Mouse (Mus musculus) cortical plate, adult 2 months (tissue): ENCODE results near the gene A030003K21Rik. TPM values are rescaled to one million over a fixed set of nuclear protein-coding genes. Genes with fewer than 3 reads are reported as not detected.
A peak's percentile ranks its signal among the peaks of the same experiment; 100 is the strongest.
"Not testable (repeated sequence)": the region's sequence is repeated elsewhere in the genome, so short reads cannot be mapped to it uniquely, and the experiment has no call there.

Source experiments
- H3K27ac ChIP-seq: fragments of 200-500 bp; 2 replicates; pipeline ENCODE4 v1.5.1; 2012; ENCODE audit warnings: low read length, control low read depth, inconsistent platforms; ENCODE audit not compliant: insufficient read depth
- H3K4me1 ChIP-seq: fragments of 200-500 bp; 2 replicates; pipeline ENCODE4 v1.6.1; 2011; ENCODE audit warnings: low read length; ENCODE audit not compliant: control insufficient read depth, insufficient read depth
- H3K4me3 ChIP-seq: fragments of 200-500 bp; 2 replicates; pipeline ENCODE4 v1.5.1; 2011; ENCODE audit warnings: mild to moderate bottlenecking, low read length, control low read depth; ENCODE audit not compliant: insufficient read depth
- CTCF ChIP-seq: fragments of 200-500 bp; IDR thresholded peaks from 2 replicates; pipeline ENCODE4 v1.5.1; 2011; ENCODE audit warnings: mild to moderate bottlenecking, control low read depth, low read length; ENCODE audit not compliant: insufficient read depth; ENCODE audit errors: extremely low read depth
- POLR2A ChIP-seq: fragments of 200-500 bp; IDR thresholded peaks from 2 replicates; pipeline ENCODE4 v1.6.1; 2011; ENCODE audit warnings: mild to moderate bottlenecking, low read length, control low read depth; ENCODE audit not compliant: insufficient read depth; ENCODE audit errors: extremely low read depth
- polyA plus RNA-seq: library from polyadenylated mRNA; depleted of rRNA; stranded (reverse); fragments of >200 nt; gene quantifications from 2 replicates; pipeline ENCODE4 v1.2.3, GENCODE M21; 2012; rRNA removed

The A030003K21Rik gene
- polyA plus RNA-seq = not detected in 2 replicates

DNA sequence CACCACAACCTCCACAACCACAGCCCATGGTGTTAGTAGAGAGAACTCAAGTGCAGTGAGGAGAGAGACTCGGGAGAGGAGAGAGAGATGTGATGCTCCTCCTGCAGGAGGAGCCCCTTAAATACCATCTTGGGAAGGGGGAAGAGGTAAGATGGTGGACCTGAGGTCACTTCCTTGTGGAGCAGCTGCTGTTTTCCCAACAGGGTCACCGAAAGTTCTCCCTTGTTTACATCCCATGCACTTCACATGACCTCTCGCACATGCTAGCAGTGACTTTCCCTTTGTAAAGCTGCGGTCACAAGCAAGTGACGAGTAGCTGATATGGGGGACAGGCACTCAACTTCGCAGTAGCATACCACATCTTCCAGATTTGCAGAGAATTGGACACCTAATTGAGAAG, at the start of gene A030003K21Rik:
A030003K21Rik (minus strand) TSS at position 94 of the 400 bp plus-strand sequence.
- not testable (repeated sequence) for H3K4me1 ChIP-seq, H3K4me3 ChIP-seq, H3K27ac ChIP-seq

DNA sequence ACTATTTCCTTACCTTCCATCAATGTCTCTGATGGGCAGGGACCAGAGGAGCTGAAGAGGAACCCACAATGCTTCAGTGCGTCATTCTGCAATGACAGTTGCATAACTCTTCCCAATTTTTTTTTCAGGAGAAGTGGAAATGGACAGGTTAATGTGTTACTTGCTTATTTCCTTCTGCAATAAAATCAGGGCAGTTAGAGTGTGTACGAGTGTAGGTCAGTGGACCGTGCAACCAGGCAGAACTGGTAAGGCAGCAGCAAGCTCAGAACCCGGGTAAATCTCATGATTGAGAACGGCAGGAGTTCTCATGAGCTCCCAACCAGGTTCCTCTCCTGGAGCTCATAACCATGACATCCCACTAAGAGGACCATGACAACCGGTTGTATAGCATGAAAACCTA, 48.9 kb upstream of the A030003K21Rik start:
- Histone ChIP-seq H3K4me3 (no peak overlapping the region), H3K4me1 (0 out of 2 replicates have a peak, but pooled peaks cover 1% of the 10 kb centered on the region), H3K27ac (no peak overlapping the region)
- TF ChIP-seq POLR2A (no peak), CTCF (no peak)

DNA sequence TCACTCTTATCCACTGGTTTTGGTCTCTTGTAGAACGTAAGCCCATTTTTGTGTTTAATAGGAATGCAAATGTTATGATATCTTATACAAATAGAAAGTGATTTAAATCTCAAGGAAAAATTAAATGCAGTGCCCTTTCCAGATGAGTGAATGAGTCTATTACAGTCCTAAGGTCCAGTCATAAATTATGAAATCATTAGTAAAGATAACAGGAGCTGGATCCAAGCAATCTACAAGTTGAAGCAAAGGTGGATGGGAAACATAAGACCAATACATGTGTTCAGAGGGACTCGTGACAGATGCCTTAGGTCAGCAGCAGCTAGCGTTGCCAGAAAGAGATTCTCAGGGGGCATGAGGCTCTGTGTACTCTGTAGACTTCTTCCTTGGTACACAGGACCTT, 48.4 kb upstream of the A030003K21Rik start:
- TF ChIP-seq POLR2A = no peak
- no peak for TF ChIP-seq CTCF
- Histone ChIP-seq H3K4me3 (no peak overlapping the region), H3K4me1 (0 out of 2 replicates have a peak, but pooled peaks cover 1% of the 10 kb centered on the region), H3K27ac (no peak overlapping the region)

DNA sequence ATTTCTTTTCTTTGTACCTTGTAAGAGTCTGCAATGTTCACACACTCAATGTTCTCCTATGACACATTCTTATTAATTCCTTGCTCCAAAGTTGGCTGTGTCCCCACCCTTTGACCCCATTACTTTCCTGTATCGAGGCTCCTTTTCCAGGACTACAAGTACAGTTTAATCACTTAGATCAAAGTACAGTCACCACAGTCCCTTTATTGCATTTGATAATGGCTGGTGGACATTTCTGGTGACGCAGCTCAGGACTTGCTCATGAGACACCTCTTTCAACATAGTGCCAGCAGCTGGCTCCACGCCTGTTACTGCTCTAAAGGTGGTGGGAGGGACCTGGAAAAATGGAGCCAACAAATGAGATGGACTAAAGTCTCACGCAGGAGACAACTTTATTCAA, 47.9 kb upstream of the A030003K21Rik start:
- H3K27ac ChIP-seq = no peak overlapping the region
- no peak for TF ChIP-seq POLR2A
- TF ChIP-seq CTCF = no peak
- 0 out of 2 replicates have a peak, but pooled peaks cover 1% of the 10 kb centered on the region for H3K4me1 ChIP-seq
- H3K4me3 ChIP-seq = no peak overlapping the region

DNA sequence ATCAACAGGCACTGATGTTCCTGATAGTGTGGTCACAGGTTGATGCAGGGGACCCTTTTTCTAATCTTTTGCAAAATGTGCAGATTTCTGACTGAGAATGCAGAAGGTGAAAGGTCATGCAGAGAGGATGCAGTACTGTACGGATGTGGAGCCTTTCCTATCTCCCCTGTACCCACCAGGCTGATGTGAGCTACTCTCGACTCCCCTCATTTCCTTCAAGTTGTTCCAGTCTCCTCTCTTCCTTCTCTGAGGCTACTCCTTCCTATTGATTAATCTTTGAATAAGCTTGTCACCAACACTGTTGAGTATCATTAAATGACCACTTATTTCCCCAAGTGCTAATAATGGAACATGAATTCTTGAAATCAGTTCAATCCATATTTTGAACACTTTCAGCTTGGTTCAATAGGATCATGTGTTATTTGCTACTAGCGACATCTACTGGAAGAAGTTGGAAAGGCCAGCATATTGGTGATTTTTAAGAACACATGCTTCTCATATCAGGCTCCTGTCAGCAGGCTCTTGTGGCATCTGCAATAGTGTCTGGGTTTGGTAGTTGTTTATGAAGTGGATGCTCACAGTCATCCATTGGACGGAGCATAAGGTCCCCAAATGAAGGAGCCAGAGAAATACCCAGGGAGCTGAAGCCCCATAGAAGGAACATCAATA, 44.5 kb upstream of the A030003K21Rik start:
- Histone ChIP-seq H3K4me3 (no peak overlapping the region), H3K27ac (no peak overlapping the region), H3K4me1 (0 out of 2 replicates have a peak, but pooled peaks cover 1% of the 10 kb centered on the region)
- TF ChIP-seq CTCF (peak; percentile 46), POLR2A (no peak)

DNA sequence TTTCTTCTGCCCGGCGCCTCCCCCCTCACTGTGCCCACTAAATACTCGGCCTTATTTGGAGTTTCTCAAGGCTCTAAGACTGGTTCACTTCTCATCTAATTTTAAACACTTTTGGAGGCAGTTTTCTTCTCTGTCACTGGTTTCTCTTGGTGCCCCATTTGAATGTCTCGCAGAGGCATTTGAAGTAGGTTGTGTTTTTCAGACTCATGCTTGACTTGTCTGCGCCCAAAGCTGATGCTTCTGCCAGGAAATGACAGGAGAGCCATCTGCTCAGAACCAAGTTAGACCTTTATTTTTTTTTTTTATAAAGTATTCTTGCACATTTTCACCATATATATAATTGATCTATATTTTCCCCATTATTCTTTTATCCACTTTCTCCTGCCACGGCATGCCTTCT, 43.5 kb upstream of the A030003K21Rik start:
- 0 out of 2 replicates have a peak, but pooled peaks cover 1% of the 10 kb centered on the region for H3K4me1 ChIP-seq
- no peak for TF ChIP-seq CTCF
- TF ChIP-seq POLR2A = no peak
- H3K4me3 ChIP-seq = no peak overlapping the region
- H3K27ac ChIP-seq = no peak overlapping the region

DNA sequence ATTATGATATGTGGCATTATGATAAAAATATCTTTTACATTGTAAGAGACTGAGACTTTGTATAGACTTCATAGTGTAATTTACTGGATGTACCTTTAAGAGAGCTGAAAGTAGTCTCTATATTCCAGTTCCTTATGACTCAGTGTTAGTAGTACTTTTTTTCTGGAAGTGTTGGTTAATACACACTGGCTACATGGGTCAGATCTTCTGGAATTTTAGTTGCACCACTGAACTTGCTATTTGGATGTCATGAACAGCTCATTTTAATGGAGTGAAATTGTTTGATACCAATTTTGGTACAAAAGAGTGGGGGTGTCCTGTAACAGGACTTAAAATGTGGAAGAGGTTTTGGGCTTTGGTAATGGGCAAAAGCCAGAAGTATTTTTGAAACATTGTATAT, 34.7 kb upstream of the A030003K21Rik start:
- no peak for TF ChIP-seq POLR2A
- TF ChIP-seq CTCF = no peak
- Histone ChIP-seq H3K4me1 (no peaks in the 10 kb centered on the region), H3K4me3 (no peak overlapping the region), H3K27ac (no peak overlapping the region)

DNA sequence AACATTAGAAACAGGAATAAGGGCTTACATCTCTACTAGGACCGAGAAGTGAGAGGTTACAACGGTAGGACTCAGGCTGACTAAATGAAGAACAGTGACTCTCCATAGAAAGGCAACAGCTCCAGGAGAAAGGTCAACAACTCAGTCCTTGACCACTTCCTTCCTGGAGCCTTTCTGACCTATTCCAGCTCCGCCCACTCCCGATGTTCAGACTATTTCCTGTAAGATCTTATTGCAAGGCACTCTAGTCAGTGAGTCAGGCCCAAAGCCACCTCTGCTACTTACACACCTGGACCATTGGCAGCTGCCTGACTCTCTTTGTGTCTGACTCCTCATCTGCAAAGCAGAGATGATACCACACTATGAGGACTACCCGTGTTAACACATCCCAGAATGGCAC, 32.6 kb upstream of the A030003K21Rik start:
- H3K4me1 ChIP-seq = no peaks in the 10 kb centered on the region
- TF ChIP-seq POLR2A (no peak), CTCF (no peak)
- H3K4me3 ChIP-seq = no peak overlapping the region
- no peak overlapping the region for H3K27ac ChIP-seq

DNA sequence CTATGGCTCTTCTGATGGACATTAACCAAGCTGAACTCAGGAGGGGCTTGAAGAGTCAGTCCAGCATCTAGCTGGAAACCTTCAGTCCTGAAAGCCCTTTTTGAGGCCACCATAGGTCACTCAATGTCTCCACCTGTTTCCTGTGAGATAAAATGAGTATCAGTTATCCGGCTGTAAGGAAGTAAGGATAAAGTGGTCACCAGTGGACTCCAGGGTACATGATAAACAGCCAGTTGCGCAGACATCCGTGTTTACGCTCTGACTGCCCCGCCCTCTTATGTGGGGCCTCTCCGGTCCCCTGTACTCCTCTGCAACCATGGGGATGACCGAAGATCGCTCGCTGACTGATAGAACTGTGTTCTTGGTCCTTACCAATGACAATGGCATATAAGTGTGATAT, 31.2 kb upstream of the A030003K21Rik start:
- no peaks in the 10 kb centered on the region for H3K4me1 ChIP-seq
- no peak for TF ChIP-seq POLR2A
- TF ChIP-seq CTCF = no peak
- peak overlapping the region; percentile 90 for H3K27ac ChIP-seq

DNA sequence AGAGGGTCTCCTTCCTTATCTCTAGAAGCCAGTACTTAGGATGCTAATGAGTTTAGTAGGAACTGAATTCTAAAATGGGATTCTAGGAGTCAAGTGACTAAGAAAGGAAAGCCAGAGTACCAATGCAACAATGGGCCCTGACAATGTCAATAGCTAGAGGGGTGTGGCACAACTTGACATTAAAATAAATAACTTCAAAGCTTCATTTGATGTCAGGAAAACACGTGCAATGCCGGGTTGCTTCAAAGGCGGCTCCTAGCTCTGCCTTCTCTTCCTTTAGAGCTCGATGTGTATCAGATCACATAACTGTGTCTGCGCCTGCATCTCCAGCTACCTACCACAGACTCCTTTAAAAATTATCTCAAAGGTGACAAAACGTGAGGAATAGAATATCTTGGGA, 30.7 kb upstream of the A030003K21Rik start:
- H3K27ac ChIP-seq = peak overlapping the region; percentile 90
- no peaks in the 10 kb centered on the region for H3K4me1 ChIP-seq
- H3K4me3 ChIP-seq = no peak overlapping the region
- TF ChIP-seq CTCF (no peak), POLR2A (no peak)

More for the DNA sequence above, 31.2 kb upstream of the A030003K21Rik start:
- no peak overlapping the region for H3K4me3 ChIP-seq
